Mouse (Mus musculus) ovary, adult 18-20 months (tissue): Measurements from ENCODE around the gene Sla2.
"Not testable (repeated sequence)": the region's sequence is repeated elsewhere in the genome, so short reads cannot be mapped to it uniquely, and the experiment has no call there.

Experiments
- DNase-seq: peaks from one replicate; pipeline ENCODE4 v3.0.0; 2022; ENCODE audit warnings: low spot score, mixed read lengths

Gene Sla2

DNA sequence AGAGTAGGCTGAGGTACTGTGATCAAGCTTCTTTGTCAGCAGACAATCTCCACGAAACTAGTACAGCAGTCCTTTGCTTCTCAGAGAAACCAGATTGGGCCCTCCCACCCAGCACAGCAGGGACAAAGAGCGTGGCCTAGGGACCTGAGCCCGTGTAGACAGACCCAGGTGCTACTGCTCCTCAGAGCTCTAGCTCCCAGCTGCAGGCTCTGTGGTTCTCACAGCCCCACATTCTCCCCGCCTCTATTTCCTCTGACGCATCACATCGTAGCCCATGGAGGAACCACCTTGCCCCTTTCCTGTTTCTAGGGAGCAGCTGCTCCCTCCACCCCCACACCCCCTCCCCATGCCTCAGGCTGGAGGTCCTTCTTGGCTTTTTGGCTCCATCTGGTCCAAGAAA lies at the start of gene Sla2:
Gene Sla2, minus strand, starts transcription at position 176 of the 400 bp plus-strand sequence.
- no peak for DNase-seq

DNA sequence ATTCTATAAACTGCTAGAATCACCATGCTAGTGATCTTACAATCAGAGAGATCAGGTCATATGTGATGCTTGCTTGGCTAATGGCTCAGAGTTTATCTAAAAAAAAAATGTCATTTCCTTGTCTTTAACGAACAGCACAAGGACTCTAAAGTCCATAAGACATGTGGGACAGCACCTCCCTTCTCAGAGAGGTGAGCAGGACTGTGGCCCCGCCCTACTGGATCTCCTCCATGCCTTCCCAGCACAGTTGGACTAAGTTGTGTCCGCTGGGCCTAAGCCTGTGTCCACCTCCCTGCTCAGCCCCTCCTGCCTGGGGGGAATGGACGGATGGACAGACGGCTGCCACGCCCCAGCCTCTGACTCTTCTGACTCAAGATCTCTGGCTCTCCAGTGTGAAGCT lies 48.0 kb upstream of the Sla2 start:
- no peak for DNase-seq

DNA sequence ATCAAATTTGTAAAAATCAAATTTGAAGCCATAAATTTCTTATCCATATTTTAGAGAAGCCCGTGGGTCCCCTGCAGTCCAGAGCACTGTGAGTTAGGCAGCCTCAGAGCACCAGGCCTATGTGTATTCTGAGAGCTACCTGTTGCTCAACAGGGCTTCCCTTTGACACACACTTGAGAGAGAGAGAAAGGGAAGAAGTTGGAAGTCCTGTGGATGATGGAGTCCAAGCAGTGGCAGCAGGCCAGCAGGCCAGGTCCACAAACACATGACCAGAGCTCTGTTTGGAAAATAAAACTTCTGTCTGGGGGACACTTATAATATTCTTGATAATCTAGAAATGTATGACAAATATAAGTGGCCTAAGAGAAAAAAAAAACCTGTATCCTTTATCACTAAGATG lies 46.4 kb upstream of the Sla2 start:
- no peak for DNase-seq

DNA sequence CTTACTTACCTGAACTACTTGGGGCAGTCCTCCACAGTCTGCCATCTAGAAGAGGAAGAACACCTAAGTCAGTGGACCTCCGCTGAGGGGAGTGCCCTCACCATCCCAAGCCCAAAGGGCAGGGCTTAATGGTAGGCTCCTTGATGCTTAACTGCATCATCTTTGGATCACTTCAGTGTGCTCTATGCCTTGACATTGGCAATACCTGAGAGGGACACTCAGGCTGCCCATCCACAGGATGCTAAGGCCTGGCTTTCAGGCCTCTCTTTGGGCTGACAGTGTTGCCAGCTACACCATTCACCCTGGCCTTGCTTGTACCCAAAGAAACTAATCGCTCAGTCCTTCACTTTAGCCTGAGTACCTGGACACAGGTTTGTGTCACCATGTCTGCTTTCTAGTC lies 44.4 kb upstream of the Sla2 start:
- no peak for DNase-seq

DNA sequence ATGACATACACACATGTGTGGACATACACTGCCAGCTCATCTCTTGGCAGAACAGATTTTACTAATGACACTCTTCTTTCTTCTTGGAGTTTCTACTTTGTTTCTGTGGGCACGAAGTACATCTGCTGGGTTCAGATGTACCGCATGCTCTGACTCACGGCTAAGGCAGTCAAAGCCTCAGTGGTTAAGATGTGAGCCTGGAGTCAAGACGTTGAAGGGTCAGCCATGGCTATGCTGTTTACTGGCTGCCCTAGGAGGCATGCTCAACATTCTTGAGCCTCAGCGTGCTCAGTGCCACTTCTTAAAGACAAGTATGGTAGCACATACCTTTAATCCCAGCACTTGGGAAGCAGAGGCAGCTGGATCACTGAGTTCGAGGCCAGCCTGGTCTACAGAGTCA lies 43.6 kb upstream of the Sla2 start:
- DNase-seq = no peak

DNA sequence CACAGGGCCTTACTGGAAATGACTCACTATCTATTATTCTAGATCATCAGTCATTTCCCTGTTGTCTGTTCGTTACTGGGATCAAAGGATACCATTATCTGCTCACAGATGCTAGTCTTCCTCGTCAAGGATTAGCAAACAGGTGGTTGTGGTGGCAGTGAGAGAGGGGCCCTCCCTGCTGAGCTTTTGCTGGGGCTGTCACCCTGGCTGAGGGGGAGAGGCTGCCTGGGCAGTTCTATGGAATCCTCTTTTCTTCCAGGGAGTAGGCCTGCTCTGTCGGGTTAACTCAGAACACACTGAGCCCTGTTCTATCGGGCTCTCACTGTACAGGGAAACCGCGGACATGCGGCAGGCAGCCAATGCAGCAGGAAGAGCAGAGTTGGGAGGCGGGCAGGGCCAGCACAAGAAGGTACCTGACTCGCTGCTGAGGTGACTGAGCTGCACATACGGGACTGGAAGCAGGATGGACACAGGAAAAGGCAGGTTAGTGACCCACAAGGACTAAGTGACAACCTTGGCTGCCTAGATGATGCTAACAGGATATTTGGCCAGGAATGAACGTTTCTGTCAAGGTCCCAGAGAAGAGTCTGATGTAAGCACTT lies 42.6 kb upstream of the Sla2 start:
- DNase-seq = no peak

DNA sequence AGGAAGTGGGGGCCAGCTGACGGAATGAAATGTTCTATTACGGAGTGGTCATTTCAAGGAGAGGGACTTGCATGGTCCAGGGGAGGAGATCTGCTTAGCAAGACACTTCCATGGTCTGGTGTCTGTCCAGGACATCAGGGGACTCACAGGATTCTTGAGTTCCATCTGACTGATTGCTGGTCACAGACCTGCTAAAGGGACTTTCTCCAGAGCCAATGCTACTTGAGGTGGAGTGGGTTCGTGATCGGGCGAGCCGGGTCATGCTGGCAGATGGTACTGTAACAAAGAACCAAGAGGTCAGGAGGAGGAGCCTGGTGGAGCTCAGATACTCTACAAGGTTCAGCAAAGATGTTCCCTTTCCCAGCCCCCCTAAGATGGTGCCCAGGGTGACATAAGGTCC lies 41.6 kb upstream of the Sla2 start:
- DNase-seq = no peak

DNA sequence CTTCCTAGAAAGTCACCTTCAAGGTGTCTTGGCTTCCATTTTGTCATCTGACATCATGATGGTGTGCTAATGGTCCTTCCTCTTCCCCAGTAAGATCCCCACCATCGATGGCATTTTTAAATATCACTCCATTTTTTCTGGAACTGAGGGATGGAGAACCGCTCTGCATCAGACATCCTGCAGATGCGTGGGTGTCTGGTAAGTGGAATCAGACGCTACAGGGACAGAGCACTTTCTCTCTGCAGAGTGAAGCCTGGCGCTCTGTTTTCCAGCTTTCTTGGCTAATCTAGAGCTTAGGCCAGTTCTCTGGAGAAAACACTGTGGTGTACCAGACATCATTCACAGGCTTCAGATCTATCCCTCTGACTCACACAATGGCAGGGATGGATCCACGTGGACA lies 40.7 kb upstream of the Sla2 start:
- DNase-seq = no peak

DNA sequence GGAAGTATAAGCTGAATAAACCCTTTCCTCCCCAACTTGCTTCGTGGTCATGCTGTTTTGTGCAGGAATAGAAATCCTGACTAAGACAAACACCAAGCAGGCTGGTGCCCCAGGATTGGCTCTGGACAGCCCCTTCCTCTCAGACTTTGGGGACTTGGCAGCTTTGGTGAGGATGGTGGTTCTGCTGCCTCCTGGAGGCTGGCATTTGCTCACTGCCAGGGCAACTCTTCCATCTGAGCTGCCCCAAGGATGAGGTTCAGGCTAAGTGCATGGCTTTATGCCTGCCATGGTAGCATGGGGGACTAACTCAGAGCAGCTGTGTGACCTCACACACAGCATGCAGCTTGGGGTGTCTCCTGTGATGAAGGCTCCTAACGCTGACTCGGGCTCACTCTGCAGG lies 38.6 kb upstream of the Sla2 start:
- not testable (repeated sequence) for DNase-seq

DNA sequence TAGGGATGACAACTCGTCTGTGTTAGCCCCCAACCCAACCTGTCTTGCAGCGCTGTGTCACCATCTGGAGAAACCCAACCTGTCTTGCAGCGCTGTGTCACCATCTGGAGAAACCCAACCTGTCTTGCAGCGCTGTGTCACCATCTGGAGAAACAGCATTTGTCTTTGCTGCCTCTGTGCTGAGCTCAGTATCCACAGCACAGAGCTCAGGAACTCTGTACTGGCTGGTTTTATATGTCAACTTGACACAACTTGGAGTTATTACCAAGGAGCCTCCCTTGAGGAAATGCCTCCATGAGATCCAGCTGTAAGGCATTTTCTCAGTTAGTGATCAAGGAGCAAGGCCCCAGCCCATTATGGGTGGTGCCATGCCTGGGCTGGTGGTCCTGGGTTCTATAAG lies 38.1 kb upstream of the Sla2 start:
- not testable (repeated sequence) for DNase-seq

DNA sequence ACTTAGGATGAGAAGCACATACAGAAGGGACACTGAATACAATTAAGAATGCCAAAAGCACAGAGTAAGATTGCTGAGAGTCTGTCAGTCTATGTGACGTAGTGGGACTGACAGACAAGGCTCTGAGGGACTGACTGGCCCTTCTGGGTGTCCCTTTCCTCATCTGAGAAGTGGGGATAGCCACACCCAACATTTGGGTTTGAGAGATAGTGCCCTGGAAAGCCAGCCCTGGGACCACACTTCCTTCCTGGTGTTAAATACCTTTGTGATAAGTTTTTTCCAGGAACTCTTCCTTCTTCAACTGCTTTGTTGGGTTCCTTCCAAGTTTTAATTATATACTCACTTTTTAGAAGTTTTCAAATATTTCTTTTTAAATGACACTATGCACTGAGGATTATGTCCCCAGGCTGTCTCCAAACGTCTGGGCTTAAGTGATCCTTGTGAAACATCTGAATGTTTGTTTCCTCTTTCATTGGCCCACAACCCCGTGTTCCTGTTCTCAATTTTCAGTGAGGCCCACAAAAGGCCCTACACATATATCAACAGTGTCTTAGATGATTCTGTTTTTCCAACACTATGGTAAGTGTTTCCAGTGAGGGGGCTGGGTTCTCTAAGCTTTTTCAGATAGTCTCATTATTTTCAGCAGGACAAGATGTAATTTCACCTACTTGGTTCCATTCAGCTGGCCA lies 37.4 kb upstream of the Sla2 start:
- DNase-seq = no peak

DNA sequence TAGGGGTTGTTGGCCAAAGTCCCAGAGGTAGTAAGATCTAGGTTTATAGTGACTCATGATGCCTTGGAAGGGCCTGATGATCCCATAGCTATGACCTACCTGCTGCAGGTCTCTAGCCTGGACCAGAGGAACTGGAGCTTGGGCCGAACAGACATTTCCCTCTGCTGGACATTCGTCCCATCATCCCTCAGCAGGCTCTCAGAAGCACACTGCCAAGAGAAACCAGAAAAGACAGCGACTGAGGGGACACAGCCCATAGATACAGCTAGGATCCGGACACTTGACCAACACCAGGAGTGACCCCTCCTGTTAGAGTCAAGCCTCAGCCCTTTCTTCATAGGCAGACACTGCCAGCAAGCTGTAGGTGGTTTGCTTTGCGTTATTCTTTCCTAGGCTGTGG lies 36.1 kb upstream of the Sla2 start:
- no peak for DNase-seq

DNA sequence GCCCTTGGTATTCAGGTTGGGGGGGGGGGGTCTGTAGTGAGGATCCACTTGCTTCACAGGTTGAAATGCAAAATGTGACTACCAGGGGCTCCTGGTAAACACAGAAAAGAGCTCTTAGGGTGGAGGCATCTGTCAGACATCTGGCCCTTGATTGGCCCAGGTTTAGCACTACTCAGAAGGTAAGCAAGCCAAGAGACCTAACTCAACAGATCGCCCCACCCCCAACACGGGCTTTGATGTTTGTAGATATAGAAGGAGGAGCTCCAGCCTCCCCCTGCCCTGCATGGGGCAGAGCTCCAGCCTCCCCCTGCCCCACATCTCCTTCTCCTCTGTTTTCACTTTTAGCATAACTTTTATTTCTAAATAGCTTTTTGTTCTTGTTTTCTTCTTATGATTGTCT lies 32.8 kb upstream of the Sla2 start:
- no peak for DNase-seq

DNA sequence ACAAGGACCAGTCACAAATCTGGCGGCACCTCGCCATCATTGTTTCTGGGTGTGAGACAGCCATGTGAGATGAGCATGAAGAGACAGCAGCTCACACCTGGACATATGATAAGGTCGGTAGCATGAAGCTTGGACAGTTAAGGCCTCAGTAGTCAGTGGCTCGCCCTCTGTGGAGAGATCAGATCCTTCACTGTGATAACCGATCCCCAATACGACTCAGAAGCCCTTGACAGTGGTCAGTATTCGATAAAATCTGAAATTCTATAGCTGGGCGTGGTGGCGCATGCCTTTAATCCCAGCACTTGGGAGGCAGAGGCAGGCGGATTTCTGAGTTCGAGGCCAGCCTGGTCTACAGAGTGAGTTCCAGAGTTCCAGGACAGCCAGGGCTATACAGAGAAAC lies 32.2 kb upstream of the Sla2 start:
- not testable (repeated sequence) for DNase-seq

DNA sequence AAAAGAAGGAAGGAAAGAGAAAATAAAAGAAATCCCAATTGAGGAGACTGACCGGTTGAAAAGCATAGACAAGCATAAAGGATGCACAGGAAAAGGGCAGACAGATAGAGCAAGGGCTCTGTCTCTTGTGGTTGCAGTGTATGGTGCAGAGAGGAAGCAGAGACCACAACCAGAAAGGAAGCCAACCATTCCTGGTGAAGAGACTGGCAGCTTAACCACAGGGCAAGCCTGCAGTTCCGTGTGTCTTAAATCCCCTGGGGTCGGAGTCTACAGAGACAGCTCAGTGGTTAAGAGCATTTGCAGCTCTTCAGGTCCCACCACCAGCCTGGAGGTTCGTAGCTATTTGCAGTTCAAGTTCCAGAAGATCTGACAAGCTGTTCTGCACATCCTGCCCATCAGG lies 31.6 kb upstream of the Sla2 start:
- DNase-seq = no peak

DNA sequence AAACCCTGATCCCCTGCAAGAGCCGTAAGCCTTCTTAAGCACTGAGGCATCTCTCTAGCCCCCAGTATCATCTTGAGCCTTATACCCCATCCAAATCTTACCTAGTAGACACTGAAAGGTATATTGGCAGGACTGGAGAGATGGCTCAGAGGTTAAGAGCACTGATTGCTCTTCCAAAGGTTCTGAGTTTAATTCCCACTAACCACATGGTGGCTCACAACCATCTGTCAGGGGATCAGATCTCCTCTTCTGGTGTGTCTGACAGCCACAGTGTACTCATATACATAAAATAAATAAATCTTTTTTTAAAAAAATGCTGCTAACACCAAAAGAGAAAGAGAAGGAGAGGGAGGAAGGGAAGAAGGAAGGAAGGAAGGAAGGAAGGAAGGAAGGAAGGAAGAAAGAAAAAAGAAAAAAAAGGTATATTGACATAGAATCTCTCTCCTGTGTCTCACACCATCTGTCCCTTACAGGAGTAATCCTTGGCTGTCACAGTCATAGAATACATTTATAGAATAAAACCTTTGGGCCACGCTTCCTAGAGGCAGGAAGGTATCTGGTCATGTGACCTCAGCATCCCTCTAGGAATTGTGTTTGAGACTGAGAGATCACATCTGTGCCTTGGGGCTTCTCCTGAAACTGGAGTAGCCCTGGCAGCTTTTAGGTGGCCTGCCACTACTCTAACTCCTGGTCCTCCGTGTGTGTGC lies 29.6 kb upstream of the Sla2 start:
- no peak for DNase-seq

DNA sequence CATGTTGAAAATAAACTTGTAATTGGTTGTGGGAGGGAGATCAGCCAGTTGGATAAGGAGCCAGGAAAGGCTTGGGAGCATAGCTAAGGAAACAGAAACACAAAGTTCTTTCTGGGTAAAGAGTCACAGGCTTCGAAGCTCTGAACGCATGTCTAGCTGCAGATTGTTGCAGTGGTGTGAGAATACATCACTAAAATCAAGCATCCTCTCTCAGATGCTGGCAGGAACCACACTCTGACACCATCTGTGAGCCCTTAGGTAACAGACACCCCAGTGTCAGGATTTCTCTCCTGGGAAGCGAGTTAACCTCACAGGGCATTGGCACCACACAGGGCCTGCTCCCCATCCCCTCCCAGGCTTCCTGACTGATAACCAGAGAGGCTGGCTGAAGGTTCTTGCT lies 28.6 kb upstream of the Sla2 start:
- no peak for DNase-seq

DNA sequence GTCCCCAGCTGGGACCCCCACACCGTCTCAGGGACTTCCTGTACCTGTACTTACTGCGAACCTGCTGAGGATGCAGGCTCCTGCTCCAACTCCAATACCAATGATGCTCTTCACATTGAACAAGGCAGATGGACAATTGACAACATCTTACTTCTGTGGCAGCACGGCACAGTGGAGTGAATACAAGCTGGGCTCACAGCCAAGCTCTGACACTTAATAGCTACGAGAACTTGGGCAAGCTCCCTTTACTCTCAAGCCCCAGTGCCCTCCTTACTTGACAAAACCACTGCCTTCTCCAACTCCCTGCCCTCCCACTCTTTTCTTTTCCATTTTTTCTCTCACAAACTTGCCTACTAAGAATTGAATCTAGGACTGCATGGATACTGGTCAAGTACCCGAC lies 26.2 kb upstream of the Sla2 start:
- no peak for DNase-seq

DNA sequence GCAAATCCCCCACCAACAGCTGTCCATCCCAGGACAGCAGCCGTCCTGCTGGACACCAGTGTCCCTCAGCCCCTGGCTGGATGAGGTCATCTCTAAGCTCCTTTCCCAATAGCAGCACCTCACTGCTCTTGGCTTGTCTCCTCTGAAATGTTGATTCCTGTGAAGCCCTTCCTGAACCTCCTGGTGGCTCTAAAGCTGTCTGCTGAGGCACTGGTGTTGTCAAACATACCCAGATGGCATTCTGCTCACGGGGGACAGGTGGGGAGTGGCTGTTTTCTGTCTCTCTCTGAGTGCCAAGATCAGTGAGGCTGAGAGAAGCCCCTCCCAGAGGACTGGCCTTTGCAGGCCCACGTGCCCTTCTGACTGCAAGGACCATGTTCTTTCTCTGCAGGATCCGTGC lies 18.9 kb upstream of the Sla2 start:
- DNase-seq = not testable (repeated sequence)

DNA sequence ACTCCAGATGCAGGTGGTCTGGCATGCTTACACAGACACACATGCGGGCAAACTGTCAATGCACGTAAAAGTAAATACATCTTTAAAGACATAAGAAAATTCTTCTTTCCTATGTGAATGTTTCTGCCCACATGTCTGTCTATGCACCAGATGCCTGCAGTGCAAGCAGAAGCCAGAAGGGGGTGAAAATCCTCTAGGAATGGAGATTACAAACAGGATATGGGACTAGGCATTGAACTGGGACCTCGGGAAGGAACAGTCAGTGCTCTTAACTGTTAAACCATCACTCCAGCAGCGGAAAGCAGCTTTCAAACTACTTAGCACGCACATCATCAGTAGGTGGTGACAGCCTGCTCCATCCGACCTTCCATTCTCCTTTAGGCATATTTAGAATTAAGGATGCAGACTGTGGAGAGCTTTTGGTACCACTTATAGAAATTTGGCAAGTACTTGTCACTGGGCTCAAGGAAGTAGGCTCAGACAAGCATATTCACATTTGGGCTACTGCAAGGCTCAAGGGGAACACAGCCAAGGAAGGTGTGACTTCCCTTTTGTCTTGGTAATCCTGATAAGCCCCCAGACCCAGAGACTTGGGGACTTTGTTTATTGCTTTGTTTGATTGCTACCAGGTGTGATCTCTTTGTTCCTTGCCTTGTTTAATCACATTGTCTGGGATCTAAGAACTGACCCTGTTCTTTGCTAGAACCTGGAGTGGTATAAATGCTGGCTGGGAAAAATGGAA lies 18.2 kb upstream of the Sla2 start:
- DNase-seq = no peak

DNA sequence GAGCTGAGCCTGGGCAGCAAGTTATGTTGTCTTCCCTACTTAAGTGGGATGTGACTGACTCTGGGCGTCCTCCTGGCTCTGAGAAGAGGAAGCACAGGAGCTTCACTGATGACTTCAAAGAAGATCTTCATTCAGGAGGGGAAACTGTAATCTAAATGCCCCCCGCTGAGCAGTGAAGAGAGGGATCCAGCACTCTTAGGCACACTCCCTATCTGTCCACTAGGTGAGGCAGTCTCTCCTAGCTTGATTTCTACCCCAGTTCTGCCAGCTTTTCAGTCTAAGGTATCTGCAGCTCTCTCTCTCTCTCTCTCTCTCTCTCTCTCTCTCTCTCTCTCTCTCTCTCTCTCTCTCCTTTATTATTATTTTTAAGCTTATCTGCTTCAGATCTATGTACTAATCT lies 16.4 kb upstream of the Sla2 start:
- DNase-seq = no peak

DNA sequence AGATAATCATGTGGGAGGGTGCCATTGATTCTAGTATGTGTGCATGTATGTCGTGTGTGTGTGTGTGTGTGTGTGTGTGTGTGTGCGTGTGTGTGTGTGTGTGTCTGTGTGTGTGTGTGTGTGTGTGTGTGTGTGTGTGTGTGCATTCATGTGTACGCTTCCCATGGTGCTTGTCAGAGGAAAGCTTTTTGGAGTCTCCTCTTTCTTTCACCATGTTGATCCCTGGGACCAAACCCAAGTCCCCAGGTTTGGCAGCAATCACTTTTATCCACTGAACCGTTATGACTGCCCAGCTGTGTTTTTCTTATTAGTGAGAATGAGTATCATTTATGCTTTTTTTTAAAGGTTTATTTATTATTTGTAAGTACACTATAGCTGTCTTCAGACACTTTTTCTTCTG lies 15.4 kb upstream of the Sla2 start:
- not testable (repeated sequence) for DNase-seq

DNA sequence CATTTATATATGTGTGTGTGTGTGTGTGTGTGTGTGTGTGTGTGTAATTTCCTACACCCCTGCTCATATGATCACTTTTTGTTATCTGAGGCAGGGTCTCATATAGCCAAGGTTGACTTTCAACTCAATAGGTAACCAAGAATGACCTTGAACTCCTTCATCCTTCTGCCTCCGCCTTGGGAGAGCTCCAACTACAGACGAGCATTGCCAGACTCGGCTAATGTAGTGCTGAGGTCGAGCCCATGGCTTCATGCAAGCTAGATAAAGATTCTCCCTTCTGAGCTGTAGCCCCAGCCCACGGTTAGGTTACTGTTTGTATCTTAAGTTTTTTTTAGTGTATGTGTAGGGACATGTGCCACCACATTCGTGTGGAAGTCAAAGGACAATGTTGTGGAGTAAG lies 14.9 kb upstream of the Sla2 start:
- no peak for DNase-seq
